Mouse (Mus musculus) small intestine, adult 2 months (tissue): ENCODE measurements around the gene Nipsnap1. TPM values are rescaled to one million over a fixed set of nuclear protein-coding genes. Genes with fewer than 3 reads are reported as not detected.

ENCODE experiments used
- H3K27ac ChIP-seq: fragments of 200-500 bp; 2 replicates; pipeline ENCODE4 v1.5.1; 2012; ENCODE audit warnings: low read depth, low read length, control low read depth, inconsistent platforms; ENCODE audit not compliant: insufficient read depth
- H3K27me3 ChIP-seq: fragments of 200-500 bp; 2 replicates; pipeline ENCODE4 v1.6.1; 2012; ENCODE audit warnings: mild to moderate bottlenecking, moderate library complexity, low read length, inconsistent platforms; ENCODE audit not compliant: control insufficient read depth, insufficient read depth
- H3K36me3 ChIP-seq: fragments of 200-500 bp; 2 replicates; pipeline ENCODE4 v1.6.1; 2012; ENCODE audit warnings: mild to moderate bottlenecking, low read length, control low read depth, inconsistent platforms; ENCODE audit not compliant: control insufficient read depth, insufficient read depth
- H3K4me1 ChIP-seq: fragments of 200-500 bp; 2 replicates; pipeline ENCODE4 v1.6.1; 2012; ENCODE audit warnings: low read length, inconsistent platforms, mixed read lengths; ENCODE audit not compliant: control insufficient read depth, insufficient read depth, insufficient read length
- H3K4me3 ChIP-seq: fragments of 200-500 bp; 2 replicates; pipeline ENCODE4 v1.5.1; 2012; ENCODE audit warnings: low read depth, mild to moderate bottlenecking, control low read depth, inconsistent platforms, low read length, moderate library complexity
- CTCF ChIP-seq: fragments of 200-500 bp; IDR thresholded peaks from 2 replicates; pipeline ENCODE4 v1.5.1; 2012; ENCODE audit warnings: low read depth, mild to moderate bottlenecking, control low read depth, inconsistent platforms, low read length, moderate library complexity, mixed read lengths; ENCODE audit not compliant: insufficient replicate concordance, insufficient read length; ENCODE audit errors: extremely low read depth
- POLR2A ChIP-seq: fragments of 200-500 bp; IDR thresholded peaks from 2 replicates; pipeline ENCODE4 v1.6.1; 2012; ENCODE audit warnings: low read depth, mild to moderate bottlenecking, control low read depth, inconsistent platforms, low read length, moderate library complexity
- WGBS: fragments of 180-500 bp; shearing (Covaris S2); methylation state at CpG from one replicate; pipeline ENCODE4 v1.1.7; 2018; 5-methylcytosine and 5-hydroxymethylcytosine counted together
- polyA plus RNA-seq: library from polyadenylated mRNA; depleted of rRNA; stranded (reverse); fragments of >200 nt; gene quantifications from 2 replicates; pipeline ENCODE4 v1.2.3, GENCODE M21; 2012; rRNA removed

Gene Nipsnap1
- polyA plus RNA-seq, 1 experiment, result 43.4 TPM

DNA sequence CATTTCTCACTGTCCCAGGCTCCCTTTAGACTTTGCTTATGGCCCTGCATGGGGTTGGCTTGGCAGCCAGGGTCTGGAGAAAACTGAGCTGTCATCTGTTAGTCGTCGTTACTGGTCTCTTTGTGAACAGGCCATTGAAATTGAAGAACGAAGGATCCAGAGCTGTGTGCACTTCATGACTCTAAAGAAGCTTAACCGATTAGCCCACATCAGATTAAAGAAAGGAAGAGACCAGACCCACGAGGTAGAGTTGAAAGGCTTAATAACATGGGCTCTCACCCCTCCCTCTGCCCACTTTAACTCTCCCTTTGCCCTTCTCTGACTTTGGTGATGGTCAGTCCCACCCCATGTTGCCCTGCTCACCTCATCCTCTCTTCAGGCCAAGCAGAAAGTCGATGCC is 28.2 kb downstream of the Nipsnap1 start:
- 88% methylated on average over 6 of the region's 6 CpGs for WGBS
- Histone ChIP-seq H3K4me1 (no peaks in the 10 kb centered on the region), H3K4me3 (no peak overlapping the region), H3K27ac (no peak overlapping the region), H3K36me3 (peaks cover 44% of the 10 kb centered on the region), H3K27me3 (no peaks in the 10 kb centered on the region)
- TF ChIP-seq CTCF, result no peak
- TF ChIP-seq POLR2A, result no peak

DNA sequence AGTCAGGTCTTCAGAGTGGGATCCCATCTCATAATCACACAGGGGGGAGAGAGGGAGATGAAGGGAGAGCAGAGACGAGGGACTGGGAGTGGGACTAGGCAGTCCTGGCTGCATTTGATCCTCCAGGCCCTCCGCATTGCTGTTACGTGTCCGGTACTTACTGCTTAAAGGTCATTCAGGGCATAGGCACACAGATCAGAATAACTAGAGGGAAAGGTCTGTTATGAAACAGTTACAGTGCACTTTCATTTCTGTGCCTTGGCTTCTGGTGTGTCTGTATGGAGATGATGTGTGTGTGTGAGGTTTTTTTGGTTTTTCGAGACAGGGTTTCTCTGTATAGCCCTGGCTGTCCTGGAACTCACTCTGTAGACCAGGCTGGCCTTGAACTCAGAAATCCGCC is 32.5 kb downstream of the Nipsnap1 start:
- Histone ChIP-seq H3K36me3 (peaks cover 58% of the 10 kb centered on the region), H3K4me3 (no peak overlapping the region), H3K4me1 (no peaks in the 10 kb centered on the region), H3K27ac (no peak overlapping the region), H3K27me3 (no peaks in the 10 kb centered on the region)
- WGBS, result 96% methylated on average over 6 of the region's 6 CpGs
- TF ChIP-seq CTCF (no peak), POLR2A (no peak)

DNA sequence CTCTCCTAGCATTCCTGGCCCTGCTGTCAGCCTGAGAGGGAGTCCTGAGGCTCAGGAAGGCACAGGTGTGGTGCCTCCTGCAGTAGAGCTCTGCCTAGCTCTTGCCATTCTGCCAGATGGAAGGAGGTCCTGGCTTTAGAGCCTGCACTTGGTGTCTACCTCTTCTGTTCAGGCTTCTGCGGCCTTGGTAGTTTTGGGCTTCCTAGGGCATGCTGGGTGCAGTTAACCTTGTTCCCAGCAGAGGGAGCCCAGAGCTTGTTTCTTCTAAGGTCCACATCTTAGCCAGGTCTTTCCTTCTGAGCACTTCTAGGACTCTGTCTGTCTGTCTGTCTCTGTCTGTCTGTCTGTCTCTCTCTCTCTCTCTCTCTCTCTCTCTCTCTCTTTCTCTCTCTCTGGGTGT is 42.3 kb downstream of the Nipsnap1 start:
- H3K4me1 ChIP-seq, result no peaks in the 10 kb centered on the region
- 54% methylated on average over 1 of the region's 1 CpGs for WGBS
- H3K27me3 ChIP-seq, result no peaks in the 10 kb centered on the region
- H3K27ac ChIP-seq, result no peak overlapping the region
- no peak overlapping the region for H3K4me3 ChIP-seq
- H3K36me3 ChIP-seq, result peaks cover 41% of the 10 kb centered on the region
- TF ChIP-seq CTCF (peak; percentile 60; the same call in 1 of the 2 replicates), POLR2A (no peak)

DNA sequence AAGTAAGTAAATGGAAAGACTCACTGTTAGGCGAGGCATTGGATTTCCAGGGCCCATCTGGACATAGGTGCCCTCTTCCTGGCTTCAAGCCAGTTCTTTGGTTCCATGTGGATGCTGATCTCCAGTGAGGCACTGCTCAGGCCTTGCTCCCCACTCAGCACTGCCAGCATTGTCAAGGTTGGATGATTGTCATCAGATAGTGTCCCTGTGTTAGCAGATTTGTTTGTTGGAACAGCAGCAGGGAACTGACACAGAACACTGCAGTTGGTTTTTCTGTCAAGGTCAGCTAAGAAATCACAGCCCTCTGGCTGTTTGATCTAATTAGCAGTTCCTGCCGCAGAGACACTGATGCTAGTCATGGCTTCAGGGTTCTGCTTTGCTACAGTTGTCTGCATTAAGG is 47.5 kb downstream of the Nipsnap1 start:
- H3K36me3 ChIP-seq, result peaks cover 61% of the 10 kb centered on the region
- no peaks in the 10 kb centered on the region for H3K4me1 ChIP-seq
- WGBS, result 88% methylated on average over 2 of the region's 2 CpGs
- H3K27me3 ChIP-seq, result no peaks in the 10 kb centered on the region
- TF ChIP-seq CTCF, result no peak
- TF ChIP-seq POLR2A, result no peak
- H3K27ac ChIP-seq, result no peak overlapping the region
- H3K4me3 ChIP-seq, result no peak overlapping the region

DNA sequence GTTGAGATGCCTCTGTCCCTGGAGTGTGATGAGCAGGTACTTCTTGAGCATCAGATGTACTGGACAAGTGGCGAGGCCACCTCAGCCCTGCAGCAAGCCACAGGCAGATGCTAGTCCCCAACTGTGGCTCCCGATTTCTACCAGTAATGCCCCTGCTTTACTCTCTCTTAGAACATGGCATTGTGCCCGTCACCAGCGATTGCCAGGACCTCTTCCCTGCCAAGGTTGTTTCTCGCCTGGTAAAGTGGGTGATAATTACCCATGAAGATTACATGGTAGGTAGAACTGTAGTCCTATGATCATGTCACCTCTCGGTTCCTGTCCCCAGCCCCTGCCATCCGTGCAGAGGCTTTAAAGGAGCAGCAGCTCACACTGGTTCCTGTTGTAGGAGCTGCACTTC is 48.0 kb downstream of the Nipsnap1 start:
- no peaks in the 10 kb centered on the region for H3K27me3 ChIP-seq
- 89% methylated on average over 7 of the region's 7 CpGs for WGBS
- no peak overlapping the region for H3K4me3 ChIP-seq
- TF ChIP-seq CTCF (no peak), POLR2A (no peak)
- peaks cover 65% of the 10 kb centered on the region for H3K36me3 ChIP-seq
- no peak overlapping the region for H3K27ac ChIP-seq
- no peaks in the 10 kb centered on the region for H3K4me1 ChIP-seq

DNA sequence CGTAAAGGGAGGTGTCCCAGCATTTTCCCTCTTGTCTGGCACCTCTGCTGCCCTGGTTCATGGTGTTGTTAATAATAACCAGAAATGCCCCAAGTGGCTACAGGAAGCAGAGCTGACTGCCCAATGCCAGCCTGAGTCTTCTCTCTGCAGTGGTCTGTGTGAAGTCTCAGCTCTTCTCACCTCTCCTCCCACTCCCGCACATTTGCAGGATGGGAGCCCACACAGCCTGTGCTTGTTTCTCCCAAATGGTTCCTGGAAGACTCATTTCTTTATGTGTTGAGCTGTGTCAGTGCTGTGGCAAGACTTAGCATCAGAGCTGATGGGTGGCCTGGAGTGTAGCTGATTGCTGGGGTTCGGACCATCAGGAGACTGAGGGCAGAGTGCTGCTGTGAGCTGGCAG is 53.5 kb downstream of the Nipsnap1 start:
- Histone ChIP-seq H3K4me1 (no peaks in the 10 kb centered on the region), H3K27ac (no peak overlapping the region), H3K36me3 (peaks cover 60% of the 10 kb centered on the region), H3K4me3 (no peak overlapping the region), H3K27me3 (no peaks in the 10 kb centered on the region)
- WGBS, result 95% methylated on average over 3 of the region's 3 CpGs
- TF ChIP-seq POLR2A (no peak), CTCF (no peak)

DNA sequence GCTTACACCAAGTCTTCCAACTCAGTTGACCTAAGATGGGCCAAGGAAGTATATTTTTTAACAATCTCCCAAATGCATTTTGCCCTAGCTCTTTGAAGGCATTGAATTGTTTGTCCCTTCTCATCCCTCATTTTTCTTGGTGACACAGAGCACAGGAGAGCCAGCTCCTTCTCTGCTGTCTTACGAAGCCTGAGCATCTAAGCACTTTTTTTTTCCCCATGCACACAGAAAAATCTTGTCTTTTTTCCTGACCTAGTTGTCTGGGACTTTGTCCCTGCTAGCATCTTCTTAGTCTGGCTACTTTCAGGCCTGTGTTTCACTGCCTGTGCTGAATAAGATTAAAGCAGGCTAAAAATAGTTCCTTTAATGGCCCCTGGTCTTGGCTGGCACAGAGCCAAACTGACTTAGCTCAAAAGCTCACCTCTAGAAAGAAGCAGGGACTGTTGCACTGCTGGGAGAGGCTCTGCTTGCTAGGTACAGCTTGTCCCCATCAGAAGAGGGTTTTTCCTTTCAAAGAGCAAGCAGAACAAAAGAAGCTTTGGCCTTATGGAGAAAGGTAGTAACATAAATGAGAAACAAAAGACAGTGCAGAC is 57.4 kb downstream of the Nipsnap1 start:
- Histone ChIP-seq H3K4me1 (no peaks in the 10 kb centered on the region), H3K4me3 (no peak overlapping the region), H3K27ac (no peak overlapping the region), H3K27me3 (no peaks in the 10 kb centered on the region), H3K36me3 (peaks cover 33% of the 10 kb centered on the region)
- no peak for TF ChIP-seq POLR2A
- TF ChIP-seq CTCF, result no peak
- 83% methylated on average over 1 of the region's 1 CpGs for WGBS

DNA sequence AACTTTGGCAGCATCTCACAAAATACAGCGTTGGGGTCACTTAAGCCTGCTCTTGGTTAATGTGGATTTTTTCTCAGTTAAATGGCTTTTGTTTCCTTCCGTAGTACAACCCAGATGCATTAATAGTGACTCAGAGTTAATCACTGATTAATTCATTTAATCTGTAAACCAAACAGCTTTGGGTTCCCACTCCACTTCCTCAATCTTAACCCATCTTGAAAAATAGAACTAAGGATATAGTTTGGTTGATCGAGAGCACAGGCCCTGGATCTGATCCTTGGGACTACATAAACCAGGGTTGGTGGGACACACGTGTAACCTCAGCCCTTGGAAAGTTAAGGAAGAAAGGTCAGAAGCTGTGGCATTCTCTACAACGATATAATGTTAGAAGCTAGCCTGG is 62.5 kb downstream of the Nipsnap1 start:
- Histone ChIP-seq H3K27me3 (no peaks in the 10 kb centered on the region), H3K36me3 (no peaks in the 10 kb centered on the region), H3K4me1 (no peaks in the 10 kb centered on the region), H3K4me3 (no peak overlapping the region), H3K27ac (no peak overlapping the region)
- WGBS, result 67% methylated on average over 5 of the region's 5 CpGs
- TF ChIP-seq CTCF (no peak), POLR2A (no peak)

Other genes starting within 250 kb of the Nipsnap1 start
- 7.8 and 17.2 TPM in 2 replicates for gene Ascc2, start 236.2 kb upstream of the Nipsnap1 start, polyA plus RNA-seq
- 492 and 641 TPM in 2 replicates for gene Uqcr10, start 169.6 kb upstream of the Nipsnap1 start, polyA plus RNA-seq
- gene Zmat5, start 169.3 kb upstream of the Nipsnap1 start, polyA plus RNA-seq, result 29.1 and 61.5 TPM in 2 replicates
- gene Cabp7, start 127.2 kb upstream of the Nipsnap1 start, polyA plus RNA-seq, result not detected in 2 replicates
- 26.1 and 43.5 TPM in 2 replicates for gene Nf2, start 24.4 kb upstream of the Nipsnap1 start, polyA plus RNA-seq
- gene Thoc5, start 21.4 kb downstream of the Nipsnap1 start, polyA plus RNA-seq, result 7.1 and 14.1 TPM in 2 replicates
- 0.19 and 0.27 TPM in 2 replicates for gene Nefh, start 74.1 kb downstream of the Nipsnap1 start, polyA plus RNA-seq
- 55.8 and 96.1 TPM in 2 replicates for gene Ap1b1, start 112.9 kb downstream of the Nipsnap1 start, polyA plus RNA-seq
- 0.53 and 1.2 TPM in 2 replicates for gene Rasl10a, start 184.2 kb downstream of the Nipsnap1 start, polyA plus RNA-seq
- 46.7 and 123 TPM in 2 replicates for gene Gas2l1, start 191.4 kb downstream of the Nipsnap1 start, polyA plus RNA-seq
- 16.2 and 22.1 TPM in 2 replicates for gene Rhbdd3, start 225.0 kb downstream of the Nipsnap1 start, polyA plus RNA-seq
- 305 and 396 TPM in 2 replicates for gene Ewsr1, start 225.3 kb downstream of the Nipsnap1 start, polyA plus RNA-seq